Mouse (Mus musculus) urinary bladder, adult 2 months (tissue): Measurements from ENCODE around the gene E2f1. TPM values are rescaled to one million over a fixed set of nuclear protein-coding genes. Genes with fewer than 3 reads are reported as not detected.

Source experiments
- DNase-seq: peaks from one replicate; pipeline ENCODE4 v3.0.0; 2022; ENCODE audit warnings: low spot score
- polyA plus RNA-seq: library from polyadenylated mRNA; depleted of rRNA; stranded (reverse); fragments of >200 nt; gene quantifications from 2 replicates; pipeline ENCODE4 v1.2.3, GENCODE M21; 2012

E2f1 gene
- polyA plus RNA-seq, 1 experiment, result 5.0 TPM

GRCm38 (mm10) chr2:154583906-154584872 is 14.5 kb upstream of the E2f1 start:
- DNase-seq, result no peak

GRCm38 (mm10) chr2:154581421-154581820 is 11.7 kb upstream of the E2f1 start:
- no peak for DNase-seq

GRCm38 (mm10) chr2:154580586-154580985 is 10.9 kb upstream of the E2f1 start:
- DNase-seq, result no peak

GRCm38 (mm10) chr2:154577744-154578067 is 8.0 kb upstream of the E2f1 start:
- DNase-seq, result no peak

GRCm38 (mm10) chr2:154576876-154577743 is 7.4 kb upstream of the E2f1 start:
- DNase-seq, result no peak

GRCm38 (mm10) chr2:154574271-154574670 is 4.6 kb upstream of the E2f1 start:
- no peak for DNase-seq

GRCm38 (mm10) chr2:154572996-154573395 is 3.3 kb upstream of the E2f1 start:
- no peak for DNase-seq

- DNase-seq, result no peak
Observed at GRCm38 (mm10) chr2:154571976-154572375, 2.3 kb upstream of the E2f1 start.

- no peak for DNase-seq
Observed at GRCm38 (mm10) chr2:154571266-154571665, 1.6 kb upstream of the E2f1 start.

GRCm38 (mm10) chr2:154570666-154571065 is 974 bp upstream of the E2f1 start:
- DNase-seq, result no peak

- no peak for DNase-seq
Observed at GRCm38 (mm10) chr2:154569071-154569748, 482 bp downstream of the E2f1 start.

GRCm38 (mm10) chr2:154568329-154569070 is 1.2 kb downstream of the E2f1 start:
- no peak for DNase-seq

GRCm38 (mm10) chr2:154567766-154568165 is 1.9 kb downstream of the E2f1 start:
- DNase-seq, result no peak

- no peak for DNase-seq
Observed at GRCm38 (mm10) chr2:154566641-154567040, 3.1 kb downstream of the E2f1 start.

- no peak for DNase-seq
Observed at GRCm38 (mm10) chr2:154565562-154565961, 4.1 kb downstream of the E2f1 start.

GRCm38 (mm10) chr2:154563612-154564170 is 6.0 kb downstream of the E2f1 start:
- no peak for DNase-seq

GRCm38 (mm10) chr2:154558264-154559039 is 11.2 kb downstream of the E2f1 start, which contains the start of gene Necab3:
Necab3 (minus strand) TSS chr2:154558890.
- no peak for DNase-seq

- no peak for DNase-seq
Observed at GRCm38 (mm10) chr2:154557184-154557832, 12.4 kb downstream of the E2f1 start.

GRCm38 (mm10) chr2:154555235-154555634 is 14.5 kb downstream of the E2f1 start:
- no peak for DNase-seq
